Mouse (Mus musculus): Measurements from ENCODE around the gene Dusp23.

Gene Dusp23

DNA sequence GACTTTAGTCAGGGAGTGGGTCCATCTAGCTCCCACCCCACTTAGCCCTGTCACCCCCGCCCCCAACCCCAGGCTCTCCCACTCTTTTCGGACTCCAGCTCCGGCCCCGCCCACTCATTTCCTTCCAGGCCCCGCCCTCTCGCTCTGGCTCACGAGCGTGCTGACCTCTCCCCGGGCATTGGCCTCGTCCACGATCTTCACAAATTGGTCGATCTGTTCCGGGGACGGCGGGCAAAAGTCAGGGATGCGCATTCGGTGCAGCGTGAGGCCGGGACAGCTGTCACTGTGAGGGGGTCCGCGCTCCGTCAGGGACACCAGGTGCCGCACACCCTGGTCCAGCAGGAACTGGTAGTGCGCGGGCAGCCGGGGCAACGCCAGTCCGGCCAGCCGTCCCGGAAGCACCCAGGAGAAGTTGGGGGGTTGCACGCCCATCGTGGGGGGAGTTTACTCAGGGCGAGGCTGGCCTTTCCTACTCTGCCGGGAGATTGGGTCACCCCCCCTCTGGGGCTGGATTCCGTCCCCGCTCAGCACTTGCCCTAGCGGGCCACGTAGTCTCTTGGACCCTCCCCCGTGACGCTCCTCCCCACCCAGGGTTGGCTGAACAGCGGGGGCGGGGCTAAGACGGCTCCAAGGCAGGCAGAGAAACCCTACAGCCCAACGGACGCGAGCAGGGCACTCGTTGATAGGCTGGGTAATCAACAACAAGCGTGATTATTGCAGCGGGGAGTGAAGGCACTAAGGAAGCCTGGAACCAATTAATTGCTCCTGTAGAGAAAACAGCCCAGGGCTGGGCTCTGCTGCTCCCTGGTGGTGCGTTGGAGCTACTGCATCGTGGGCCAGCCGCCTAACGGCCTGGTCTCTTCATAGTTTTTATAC is at the start of gene Dusp23:
Dusp23 (minus strand) TSS at position 512 of the 876 bp plus-strand sequence.
- DNase-seq = peak; percentile 97

DNA sequence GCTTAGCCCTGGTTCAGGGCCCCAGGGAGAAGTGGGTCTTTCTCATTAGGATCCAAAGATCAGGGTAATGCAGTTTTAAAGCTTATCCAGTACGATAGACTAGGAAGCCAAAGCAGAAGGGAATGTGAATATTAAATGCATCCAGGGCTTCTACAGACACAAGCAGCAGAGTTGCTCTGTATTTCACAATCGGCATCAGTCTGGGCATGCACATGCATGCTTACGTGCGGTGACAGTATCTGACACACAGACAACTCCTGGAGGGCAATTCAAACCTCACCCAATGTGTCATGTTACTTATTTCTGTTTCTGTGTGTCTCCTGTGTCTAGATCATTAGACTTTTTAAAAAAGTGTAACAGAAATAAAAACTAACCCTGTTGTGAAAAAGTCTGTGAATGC is 48.0 kb upstream of the Dusp23 start:
- DNase-seq = no peak

DNA sequence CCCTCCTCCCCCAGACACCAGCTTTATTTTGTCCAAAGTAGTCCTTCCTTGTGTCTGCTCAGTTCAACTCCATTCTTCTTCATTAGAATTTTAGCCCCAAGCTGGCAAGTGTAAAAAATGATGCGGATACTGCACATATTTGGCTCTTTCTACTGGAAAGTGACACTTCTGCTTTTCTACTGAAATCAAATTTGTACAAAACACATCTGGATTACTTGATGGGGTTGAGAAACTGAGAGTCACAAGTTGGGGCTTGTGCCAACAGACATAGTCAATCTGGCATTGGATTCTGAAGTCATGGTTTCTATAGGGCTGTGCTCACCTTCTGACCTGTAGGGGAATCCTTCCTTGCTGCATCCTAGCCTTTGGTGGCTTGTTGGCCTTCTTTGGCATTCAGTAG is 38.0 kb upstream of the Dusp23 start:
- DNase-seq = no peak

DNA sequence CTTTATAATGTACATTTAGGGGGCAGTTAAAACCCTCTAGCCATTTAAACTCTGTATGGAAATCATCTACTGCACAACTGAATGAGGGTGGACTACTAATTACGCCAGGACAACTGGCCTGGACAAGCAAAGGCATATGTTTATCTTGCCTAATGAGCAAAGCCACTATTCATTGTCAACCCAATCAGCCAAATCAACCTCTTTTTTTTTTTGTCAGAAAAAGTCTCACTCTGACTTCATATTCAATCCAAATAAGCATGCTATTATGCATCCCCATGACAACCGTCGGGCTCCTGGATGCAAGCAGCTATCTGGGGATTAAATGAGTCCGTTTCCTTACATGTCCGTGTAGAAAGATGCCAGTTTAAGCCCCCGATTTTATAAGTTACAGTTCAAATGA is 34.8 kb upstream of the Dusp23 start:
- DNase-seq = peak; percentile 22

DNA sequence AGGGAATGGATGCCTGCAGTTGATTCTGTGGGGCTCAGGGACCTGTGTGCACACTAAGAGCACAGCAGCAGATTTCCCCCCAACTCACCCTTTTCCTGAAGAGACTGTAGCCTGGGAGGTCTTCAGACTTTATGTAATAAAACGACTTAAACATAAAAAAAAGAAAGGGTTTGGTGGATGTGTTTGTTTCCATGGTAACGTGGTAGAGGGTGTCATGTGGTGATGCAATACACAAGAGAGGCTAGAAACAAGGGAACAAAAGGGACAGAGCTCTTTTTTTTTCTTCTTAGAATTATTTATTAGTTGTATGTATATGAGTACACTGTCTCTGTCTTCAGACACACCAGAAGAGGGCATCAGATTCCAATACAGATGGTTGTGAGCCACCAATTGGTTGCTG is 32.7 kb upstream of the Dusp23 start:
- DNase-seq = no peak

DNA sequence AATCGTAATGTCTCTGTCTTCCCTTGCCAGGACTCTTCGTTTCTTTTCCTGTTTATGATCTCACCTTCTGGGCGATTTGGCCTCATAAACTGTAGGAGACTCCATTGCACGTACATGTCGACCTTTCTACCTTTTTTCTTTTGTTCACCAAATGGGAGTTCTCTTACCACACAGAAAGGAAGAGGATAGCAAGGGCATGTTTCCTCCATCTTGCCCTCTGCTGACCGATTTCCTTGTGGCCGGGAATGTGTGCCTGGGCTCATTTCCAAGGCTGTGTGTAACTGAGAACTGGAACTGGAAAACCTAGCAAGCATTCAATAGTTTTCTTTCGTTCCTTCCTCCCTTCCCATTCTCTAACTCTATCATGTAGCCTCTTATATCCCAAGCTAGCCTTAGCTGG is 26.9 kb upstream of the Dusp23 start:
- no peak for DNase-seq

DNA sequence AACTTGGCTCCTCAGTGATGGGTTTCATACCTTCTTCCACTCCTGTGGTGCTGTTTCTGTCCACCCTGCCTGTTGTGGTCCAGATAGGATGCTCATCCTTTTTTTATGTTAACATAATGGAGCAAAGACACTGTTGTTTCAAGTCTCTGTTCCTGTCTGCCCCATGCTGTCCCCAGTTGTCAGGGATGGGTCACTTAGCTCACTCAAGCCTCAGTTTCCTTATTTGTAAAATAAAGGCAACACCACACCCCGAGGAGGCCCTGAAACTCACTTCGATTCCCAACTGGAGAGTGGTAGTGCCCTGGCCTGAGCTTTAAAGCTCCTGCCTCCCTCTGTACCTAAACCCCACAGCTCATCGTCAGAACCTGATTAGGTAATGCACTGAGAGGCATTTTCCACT is 24.5 kb upstream of the Dusp23 start:
- DNase-seq = no peak

DNA sequence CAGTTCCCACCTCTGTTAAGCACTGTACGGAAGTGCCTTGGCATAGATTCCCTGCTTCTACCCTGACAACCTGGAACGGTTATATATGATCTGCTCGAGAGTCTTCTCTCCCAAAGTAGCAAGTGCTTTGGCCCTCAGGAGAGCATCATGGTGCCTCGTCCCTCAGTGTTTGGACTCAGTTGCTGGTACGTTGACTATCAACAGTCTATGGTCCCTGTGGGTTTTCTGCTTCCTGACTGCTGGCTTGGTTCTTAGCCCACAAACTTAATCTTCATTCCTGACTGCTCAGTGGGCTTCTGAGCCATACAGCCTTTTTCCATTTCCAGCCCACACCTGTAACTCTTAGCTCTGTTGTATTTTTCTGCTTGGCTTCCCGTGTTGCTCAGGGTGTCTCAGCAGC is 21.1 kb upstream of the Dusp23 start:
- DNase-seq = no peak

DNA sequence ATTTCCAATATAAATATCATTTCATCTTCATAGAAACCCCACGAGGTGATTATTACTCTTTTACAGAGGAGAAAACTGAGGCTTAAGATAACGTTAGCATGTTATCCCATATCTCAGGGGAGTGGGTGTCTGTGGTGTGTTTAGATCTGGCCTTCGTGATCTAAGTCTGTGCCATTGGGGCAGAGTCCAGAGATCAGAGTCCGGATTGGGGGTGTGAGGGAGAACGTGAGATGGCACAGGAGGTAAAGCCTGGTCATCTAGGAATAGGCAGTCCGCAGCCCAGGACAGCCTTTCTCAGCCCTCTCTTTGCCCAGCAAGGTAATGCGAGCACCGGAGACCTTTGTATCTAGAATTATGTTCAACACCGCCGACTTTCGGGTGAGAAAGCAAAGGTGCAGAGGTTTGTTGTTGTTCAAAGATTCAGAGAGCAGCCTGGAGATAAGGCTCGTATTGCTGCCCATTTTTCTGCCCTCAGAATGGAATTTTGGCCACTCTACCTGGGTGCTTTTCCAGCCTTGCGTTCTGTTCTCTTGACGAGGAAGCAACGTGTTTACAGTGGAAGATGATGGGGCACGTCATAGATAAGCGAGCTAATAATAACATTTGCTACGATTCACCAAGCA is 19.4 kb upstream of the Dusp23 start:
- DNase-seq = no peak

DNA sequence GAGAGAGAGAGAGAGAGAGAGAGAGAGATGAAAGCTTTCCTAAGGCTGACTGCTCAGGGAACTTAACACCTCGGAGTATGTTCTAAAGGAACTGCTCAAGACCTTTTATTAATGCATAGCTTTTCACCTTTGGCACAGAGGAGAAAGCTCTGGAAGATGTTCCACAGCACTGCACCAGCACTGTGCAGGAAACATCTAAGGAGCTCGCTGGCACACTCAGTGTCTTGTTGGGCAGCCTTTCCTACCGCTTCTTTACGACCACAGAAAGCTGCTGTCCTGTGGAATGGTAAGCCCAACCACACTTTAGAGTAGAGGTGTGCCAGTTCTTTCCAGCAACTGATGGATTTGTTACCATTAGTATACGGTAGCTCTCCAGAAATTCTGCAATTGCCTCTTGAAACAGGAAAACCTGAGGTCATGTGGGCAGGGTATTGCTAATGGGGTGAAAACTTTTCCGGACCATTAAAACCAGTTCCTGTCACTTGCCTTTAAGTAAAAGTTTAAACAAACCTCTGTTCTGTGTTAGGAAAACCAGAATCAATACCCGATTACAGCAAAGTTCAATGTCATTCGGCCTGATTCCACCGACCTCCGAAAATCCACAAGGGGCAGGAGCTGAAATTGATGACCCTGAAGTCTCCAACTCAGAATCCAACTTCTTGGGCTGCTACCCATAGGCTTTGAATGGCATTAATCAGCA is 18.7 kb upstream of the Dusp23 start:
- DNase-seq = no peak

DNA sequence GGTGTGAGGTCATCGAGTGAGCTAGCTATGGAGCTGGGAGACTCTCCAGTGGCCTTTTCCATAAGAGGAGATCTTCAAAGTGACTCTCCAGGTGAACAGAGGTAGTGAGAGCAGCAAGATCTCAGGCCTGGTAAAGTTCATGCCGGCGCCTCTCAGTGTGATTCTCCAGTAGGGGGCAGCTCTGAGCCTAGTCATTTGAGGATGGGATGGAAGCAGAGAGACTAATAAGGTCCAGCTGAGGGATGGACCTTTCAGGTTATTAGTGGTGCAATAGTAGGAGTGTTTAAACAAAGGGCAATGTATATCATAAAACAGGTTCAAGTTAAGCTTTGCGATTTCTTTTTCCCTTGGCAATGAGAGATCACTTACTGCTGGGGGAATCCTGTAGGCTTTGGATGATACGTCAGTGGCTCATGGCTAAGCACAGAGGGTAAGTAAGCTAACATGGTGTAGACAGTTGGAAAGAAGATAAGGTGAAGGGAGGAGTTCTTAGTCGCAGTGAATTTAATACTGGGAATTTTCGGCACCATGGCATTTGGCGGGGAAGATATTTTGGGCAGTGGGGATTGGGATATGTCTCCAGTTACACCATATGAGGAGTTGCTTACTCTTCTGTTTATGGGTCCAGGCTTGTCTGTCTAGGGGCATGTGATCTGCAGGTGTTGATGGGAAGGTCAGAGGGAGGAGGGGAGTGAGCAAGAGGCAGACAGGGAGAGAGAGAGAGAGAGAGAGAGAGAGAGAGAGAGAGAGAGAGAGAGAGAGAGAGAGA is 17.9 kb upstream of the Dusp23 start:
- no peak for DNase-seq

DNA sequence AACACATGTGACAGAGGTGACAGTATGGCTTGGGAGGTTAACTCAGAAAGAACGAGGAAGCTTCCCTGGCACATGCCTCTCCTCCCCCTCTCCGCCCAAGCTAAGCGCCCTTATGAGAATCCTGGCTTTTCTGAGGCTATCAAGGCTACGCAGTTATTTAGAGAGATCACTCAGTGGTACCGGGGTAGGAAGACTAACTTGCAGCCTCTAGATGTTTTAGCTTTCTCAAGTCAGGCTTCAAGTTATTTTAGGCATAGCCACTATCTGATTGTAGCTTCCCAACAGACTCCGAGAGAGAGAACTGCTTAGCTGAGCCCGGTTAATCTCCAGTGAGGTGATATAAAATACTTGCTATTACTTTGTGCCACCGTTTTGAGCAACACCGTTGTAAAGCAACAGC is 16.6 kb upstream of the Dusp23 start:
- no peak for DNase-seq

DNA sequence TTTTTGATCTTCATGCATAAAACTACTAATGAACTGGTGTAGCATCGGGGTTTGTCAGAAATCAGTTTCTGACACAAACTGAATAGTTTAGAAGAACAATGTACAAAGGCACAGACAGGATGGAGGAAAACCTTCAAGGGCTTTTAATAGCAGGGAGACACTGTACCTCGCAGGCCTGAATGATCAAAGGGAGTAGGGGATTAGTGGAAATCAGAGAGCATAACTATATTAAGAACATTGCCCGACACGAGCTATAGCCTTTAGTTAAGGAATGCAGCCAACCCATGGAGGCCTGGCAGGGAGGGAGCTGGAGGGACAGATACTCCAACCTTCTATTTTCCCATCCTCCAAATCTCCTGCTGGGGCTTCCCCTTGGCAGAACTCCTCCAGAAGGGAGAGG is 14.5 kb upstream of the Dusp23 start:
- DNase-seq = no peak

DNA sequence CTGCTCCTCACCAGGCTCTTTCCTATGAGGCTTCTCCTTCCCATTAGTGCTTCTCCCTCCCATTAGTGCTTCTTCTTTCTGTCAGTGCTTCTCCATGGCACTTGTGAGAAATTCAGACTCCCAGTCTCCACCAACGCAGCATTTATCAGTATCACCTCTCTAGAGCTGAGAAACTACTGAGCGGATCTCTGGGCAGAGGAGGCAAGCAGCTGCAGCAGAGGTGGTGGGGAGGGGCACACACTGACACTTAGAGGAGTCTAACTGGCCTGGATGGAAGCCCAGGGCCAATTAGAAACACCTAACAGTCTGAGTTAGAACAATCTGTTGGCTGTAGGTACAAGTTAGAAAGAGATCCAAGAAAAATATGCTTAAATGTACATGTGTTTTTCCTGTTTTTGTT is 6.0 kb upstream of the Dusp23 start:
- no peak for DNase-seq

DNA sequence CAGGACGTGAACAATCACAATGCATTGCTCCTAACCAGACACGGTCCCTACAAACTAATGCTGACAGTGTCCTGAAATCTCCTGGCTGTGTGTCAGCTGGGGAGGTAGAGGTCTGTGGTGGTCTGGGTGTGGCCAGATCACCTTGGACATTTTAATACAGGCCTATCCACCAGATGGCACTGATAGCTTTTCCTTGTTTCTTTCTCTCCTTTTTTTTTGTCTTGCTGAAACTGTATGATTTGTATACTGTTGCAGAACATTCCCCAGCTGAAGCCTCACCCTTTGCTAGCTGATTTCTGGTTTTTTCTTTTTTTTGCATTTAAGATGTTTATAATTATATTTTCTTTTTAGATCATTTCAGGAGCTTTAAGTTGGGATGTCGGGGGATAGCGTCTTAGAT is 5.0 kb upstream of the Dusp23 start:
- no peak for DNase-seq

DNA sequence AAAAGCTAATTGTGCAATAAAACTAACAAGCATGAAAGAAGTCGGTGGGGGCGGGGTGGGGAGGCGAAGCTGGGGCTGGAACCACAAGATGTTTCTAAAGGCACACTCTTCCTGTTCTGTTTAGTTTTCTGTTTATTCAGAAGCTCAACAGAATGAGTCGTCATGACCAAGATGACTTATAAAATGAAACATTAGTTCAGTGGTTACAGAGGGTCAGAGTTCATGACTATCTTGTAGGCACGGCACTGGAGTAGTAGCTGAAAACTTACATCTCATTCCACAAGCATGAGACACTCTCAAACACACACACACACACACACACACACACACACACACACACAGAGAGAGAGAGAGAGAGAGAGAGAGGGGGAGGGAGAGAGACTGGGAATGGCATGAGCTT is 3.5 kb upstream of the Dusp23 start:
- DNase-seq = no peak

DNA sequence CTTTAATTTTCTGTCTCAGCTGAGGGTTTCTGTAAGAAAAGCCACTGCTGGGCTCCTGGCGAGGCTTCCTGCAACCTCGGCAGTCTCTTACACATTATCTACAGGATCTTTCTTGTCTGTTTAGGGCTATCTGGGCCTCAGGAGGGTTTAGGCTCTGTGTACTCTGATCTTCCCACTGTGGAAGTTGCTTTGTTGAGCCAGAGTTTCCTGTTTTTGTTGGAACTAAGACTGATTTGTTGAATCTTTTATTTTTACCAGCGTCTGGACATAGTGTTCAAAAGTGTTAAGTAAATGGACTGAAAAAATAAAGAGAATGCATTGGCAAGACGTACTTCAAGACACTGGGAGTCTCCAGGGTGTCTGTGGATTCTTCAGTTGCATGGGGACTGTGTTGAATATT is 2.5 kb upstream of the Dusp23 start:
- no peak for DNase-seq

DNA sequence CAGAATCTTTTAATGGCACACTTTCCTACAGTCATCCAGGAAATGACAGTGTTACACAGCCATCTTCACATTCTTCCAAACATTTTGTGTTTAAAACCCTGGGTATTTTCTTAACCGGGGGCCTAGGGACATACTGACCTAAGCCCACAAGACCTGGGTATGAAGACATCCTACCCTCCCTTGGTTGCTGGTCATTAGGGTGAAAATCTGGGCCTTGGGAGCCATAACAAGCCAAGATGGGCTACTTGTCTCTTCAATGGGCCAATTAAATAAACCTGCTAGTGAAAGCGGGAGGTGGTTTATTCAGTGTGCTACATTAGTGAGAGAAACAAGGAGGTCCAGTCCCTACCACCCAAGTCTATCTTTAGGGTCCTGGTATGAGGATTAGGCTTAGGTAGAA is 1.4 kb upstream of the Dusp23 start:
- no peak for DNase-seq

DNA sequence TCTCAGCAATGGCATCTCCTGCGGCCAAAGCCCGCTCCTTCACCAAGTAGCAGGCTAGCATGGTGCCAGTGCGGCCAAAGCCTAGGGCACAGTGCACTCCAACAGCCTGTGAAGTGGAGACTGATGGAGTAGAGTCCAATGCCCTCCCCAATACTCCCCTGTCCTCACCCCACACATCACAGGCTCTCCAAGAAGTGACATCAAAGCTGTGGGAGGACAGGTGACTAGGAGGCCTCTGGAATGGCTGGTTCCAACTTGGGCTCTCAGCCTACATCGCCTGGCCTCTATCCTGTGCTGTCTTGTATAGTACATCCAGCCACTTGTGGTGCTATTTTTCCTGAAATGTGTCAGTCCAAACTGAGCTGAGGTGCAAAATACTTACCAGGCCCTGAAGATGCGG is 1.0 kb downstream of the Dusp23 start:
- no peak for DNase-seq

DNA sequence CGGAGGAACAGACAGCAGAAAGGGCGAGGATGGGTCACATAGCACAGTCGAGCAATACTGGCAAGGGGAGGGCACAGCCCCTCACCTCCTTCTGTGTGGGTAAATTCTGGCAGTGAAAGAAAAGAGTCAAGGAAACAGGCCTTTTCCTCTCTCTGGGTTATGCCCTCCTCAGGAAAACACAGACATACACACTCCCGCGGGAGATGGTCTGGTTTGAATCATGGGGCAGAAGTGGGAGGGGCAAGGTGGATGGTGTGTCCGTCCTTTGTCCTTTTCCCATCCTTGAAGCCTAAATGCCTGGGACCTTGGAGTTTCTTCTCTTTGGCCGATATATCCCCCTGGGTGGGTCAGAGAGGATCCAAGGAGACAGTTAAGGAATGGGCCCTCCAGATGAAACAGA is 2.9 kb downstream of the Dusp23 start:
- DNase-seq = no peak

DNA sequence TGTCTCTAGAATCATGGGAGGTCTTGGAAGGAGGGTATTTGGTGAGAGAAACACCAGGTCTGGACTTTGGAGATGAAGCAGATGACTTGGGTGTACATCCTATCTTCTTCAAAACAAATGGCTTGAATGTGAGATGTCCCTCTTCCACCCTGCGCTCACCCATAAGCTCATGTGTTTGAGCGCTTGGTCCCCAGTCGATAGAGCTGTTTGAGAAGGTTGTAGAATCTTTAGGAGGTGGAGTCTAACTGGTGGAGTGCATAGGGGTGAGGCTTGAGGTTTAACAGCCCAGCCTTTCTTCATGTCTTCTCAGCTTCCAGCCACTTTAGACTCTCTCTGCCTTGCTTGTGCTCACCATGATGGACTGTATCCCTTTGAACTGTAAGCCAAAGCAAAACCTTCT is 6.5 kb downstream of the Dusp23 start:
- DNase-seq = no peak

DNA sequence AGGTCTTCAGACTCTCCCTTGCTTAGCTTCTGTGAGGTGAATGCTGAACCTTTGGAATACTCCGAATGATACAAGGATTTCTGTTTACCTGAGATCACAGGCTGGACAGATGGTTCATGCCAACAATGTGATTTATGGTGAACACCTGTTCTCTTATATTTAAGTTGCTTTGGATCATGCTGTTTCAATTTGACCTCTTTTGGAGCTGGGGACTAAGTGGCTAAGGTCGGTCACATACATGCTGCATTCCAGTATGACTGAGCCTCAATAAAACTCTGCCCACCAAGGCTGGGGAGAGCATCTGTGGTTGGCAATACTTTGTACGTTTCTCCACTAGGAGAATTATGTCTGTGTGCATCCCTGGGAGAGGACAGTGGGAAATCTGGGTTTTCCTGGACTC is 8.7 kb downstream of the Dusp23 start:
- DNase-seq = no peak

DNA sequence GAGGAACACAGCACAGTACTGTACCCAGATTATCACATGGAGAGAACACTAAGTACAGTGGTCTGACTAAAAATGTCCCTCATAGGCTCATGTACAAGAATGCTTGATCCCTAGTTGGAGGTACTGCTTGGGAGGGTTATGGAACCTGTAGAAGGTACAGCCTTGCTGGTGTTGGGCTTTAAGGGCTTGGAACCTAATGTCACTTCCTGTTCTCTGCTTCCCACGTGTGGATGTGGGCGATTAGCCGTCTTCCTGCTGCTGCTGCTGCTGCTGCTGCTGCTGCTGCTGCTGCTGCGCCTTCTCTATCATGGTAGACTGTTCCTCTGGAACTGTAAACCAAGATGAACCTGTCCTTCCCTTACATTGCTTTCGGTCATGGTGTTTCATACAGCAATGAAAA is 9.2 kb downstream of the Dusp23 start:
- DNase-seq = no peak

All from layer of hippocampus, adult 9-11 months (tissue).